Mouse (Mus musculus) hindbrain, embryonic 11.5 days (tissue): ENCODE data around the gene Sft2d1. TPM values are rescaled to one million over a fixed set of nuclear protein-coding genes. Genes with fewer than 3 reads are reported as not detected.

Experiments used
- ATAC-seq: fragments of 200-750 bp; cut with Nextera tagmentation; 2 replicates; pipeline ENCODE4 v1.8.0; 2017; ENCODE audit warnings: mild to moderate bottlenecking, moderate TSS enrichment, moderate library complexity; ENCODE audit not compliant: low FRiP score
- DNase-seq: peaks from one replicate; pipeline ENCODE4 v3.0.0-alpha.2; 2015; ENCODE audit warnings: low spot score
- H3K27ac ChIP-seq: fragments of 300-500 bp; sonication (generic); 2 replicates; pipeline ENCODE4 v1.5.1; 2014; ENCODE audit warnings: mild to moderate bottlenecking, low read depth, low read length
- H3K27me3 ChIP-seq: fragments of 300-500 bp; sonication (generic); 2 replicates; pipeline ENCODE4 v1.6.1; 2014; ENCODE audit warnings: mild to moderate bottlenecking, low read length, moderate library complexity, mixed read lengths; ENCODE audit not compliant: control insufficient read depth, insufficient read depth
- H3K36me3 ChIP-seq: fragments of 300-500 bp; sonication (generic); 2 replicates; pipeline ENCODE4 v1.6.1; 2014; ENCODE audit warnings: mild to moderate bottlenecking, low read length, moderate library complexity, mixed read lengths; ENCODE audit not compliant: control insufficient read depth, insufficient read depth
- H3K4me1 ChIP-seq: fragments of 300-500 bp; sonication (generic); replicated peaks from 2 replicates; pipeline ENCODE4 v1.6.1; 2014; ENCODE audit warnings: low read length, mixed read lengths; ENCODE audit not compliant: control insufficient read depth, insufficient read depth
- H3K4me2 ChIP-seq: fragments of 300-500 bp; sonication (generic); replicated peaks from 2 replicates; pipeline ENCODE4 v1.6.1; 2014; ENCODE audit warnings: mild to moderate bottlenecking, low read depth, low read length
- H3K4me3 ChIP-seq: fragments of 300-500 bp; sonication (generic); 2 replicates; pipeline ENCODE4 v1.5.1; 2014; ENCODE audit warnings: low read depth, low read length
- H3K9ac ChIP-seq: fragments of 300-500 bp; sonication (generic); 2 replicates; pipeline ENCODE4 v1.6.1; 2014; ENCODE audit warnings: low read depth, low read length
- H3K9me3 ChIP-seq: fragments of 300-500 bp; sonication (generic); 2 replicates; pipeline ENCODE4 v1.6.1; 2016; ENCODE audit warnings: low read length; ENCODE audit not compliant: control insufficient read depth
- WGBS: fragments of 180-500 bp; shearing (Covaris S2); extraction: QIAGEN DNeasy Blood & Tissue Kit; methylation state at CpG from one replicate; pipeline ENCODE4 v1.1.7; 2014; 5-methylcytosine and 5-hydroxymethylcytosine counted together
- polyA plus RNA-seq: library from polyadenylated mRNA; unstranded; fragments of >200 nt; fragmentation: Nextera tagmentation; extraction: Ambion mirVana; gene quantifications from 2 replicates; pipeline ENCODE4 v1.2.1, GENCODE M21; 2014

Sft2d1 gene
- polyA plus RNA-seq, 1 experiment from 2014 or later: 79.6 TPM

- Histone ChIP-seq H3K9ac (no peak overlapping the region), H3K36me3 (no peaks in the 10 kb centered on the region), H3K4me2 (no peak overlapping the region), H3K9me3 (no peaks in the 10 kb centered on the region), H3K27ac (no peak overlapping the region), H3K4me3 (no peak overlapping the region), H3K4me1 (no peaks in the 10 kb centered on the region), H3K27me3 (no peaks in the 10 kb centered on the region)
- DNase-seq: no peak
- 89% methylated on average over 9 of the region's 9 CpGs for WGBS
- no peak for ATAC-seq
These were observed 14.5 kb upstream of the Sft2d1 start for GRCm38 (mm10) chr17:8296313-8296844.

GRCm38 (mm10) chr17:8297746-8298145 is 13.2 kb upstream of the Sft2d1 start:
- Histone ChIP-seq H3K36me3 (no peaks in the 10 kb centered on the region), H3K27me3 (no peaks in the 10 kb centered on the region), H3K4me3 (no peak overlapping the region), H3K9ac (no peak overlapping the region), H3K4me2 (no peak overlapping the region), H3K9me3 (no peaks in the 10 kb centered on the region), H3K4me1 (no peaks in the 10 kb centered on the region), H3K27ac (no peak overlapping the region)
- DNase-seq (no peak), ATAC-seq (no peak)
- WGBS: 87% methylated on average over 5 of the region's 5 CpGs

DNA sequence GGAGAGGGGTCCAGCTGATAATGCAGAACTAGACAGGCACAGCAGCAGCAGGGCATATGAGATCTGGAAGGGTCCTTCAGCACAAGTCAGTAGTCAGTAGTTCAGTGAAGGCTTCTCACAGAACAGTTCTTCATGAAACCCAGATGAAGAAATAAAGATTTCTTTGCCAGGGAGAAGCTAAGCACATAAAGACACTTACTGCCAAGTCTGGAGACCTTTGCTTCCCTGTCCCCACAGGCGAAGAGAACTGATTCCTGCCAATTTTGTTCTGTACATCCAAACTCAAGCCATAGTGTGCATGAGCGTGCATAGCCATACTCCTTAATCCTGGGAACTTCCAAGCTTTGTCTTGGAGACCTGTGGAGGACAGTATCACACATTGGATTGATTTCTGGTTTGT is 12.6 kb upstream of the Sft2d1 start:
- Histone ChIP-seq H3K4me1 (no peaks in the 10 kb centered on the region), H3K4me2 (no peak overlapping the region), H3K27me3 (no peaks in the 10 kb centered on the region), H3K9me3 (no peaks in the 10 kb centered on the region), H3K36me3 (no peaks in the 10 kb centered on the region), H3K9ac (no peak overlapping the region), H3K27ac (no peak overlapping the region), H3K4me3 (no peak overlapping the region)
- no peak for ATAC-seq
- DNase-seq: no peak
- WGBS: 86% methylated on average over 2 of the region's 2 CpGs

- H3K9me3 ChIP-seq: no peaks in the 10 kb centered on the region
- no peak for ATAC-seq
These were observed 11.4 kb upstream of the Sft2d1 start for GRCm38 (mm10) chr17:8299524-8299923.

DNA sequence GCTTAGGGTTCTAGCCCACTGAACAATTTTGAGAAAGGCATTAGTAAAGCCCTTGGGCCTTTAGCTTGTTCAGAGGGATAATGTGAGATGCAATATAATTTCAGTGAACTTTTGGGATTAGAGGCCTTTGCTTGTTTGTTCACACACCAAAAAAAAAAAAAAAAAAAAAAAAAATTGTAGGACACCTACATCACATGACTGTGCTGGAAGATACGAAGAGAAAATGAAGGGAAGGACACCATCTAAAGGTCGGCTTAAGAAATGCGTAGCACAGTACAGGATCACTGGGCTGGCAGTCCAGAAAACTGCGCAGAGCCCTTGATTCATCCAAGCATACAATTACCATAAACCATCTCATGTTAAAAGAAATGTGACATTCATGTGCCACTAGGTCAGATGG is 9.4 kb upstream of the Sft2d1 start:
- DNase-seq (no peak), ATAC-seq (no peak)
- Histone ChIP-seq H3K4me2 (no peak overlapping the region), H3K27ac (no peak overlapping the region), H3K4me3 (no peak overlapping the region), H3K9ac (no peak overlapping the region), H3K27me3 (no peaks in the 10 kb centered on the region), H3K36me3 (no peaks in the 10 kb centered on the region), H3K4me1 (no peaks in the 10 kb centered on the region), H3K9me3 (no peaks in the 10 kb centered on the region)
- 91% methylated on average over 4 of the region's 4 CpGs for WGBS

More at GRCm38 (mm10) chr17:8299524-8299923, 11.4 kb upstream of the Sft2d1 start:
- Histone ChIP-seq H3K4me2 (no peak overlapping the region), H3K9ac (no peak overlapping the region), H3K4me3 (no peak overlapping the region), H3K36me3 (no peaks in the 10 kb centered on the region), H3K27me3 (no peaks in the 10 kb centered on the region), H3K27ac (no peak overlapping the region), H3K4me1 (no peaks in the 10 kb centered on the region)
- no peak for DNase-seq

DNA sequence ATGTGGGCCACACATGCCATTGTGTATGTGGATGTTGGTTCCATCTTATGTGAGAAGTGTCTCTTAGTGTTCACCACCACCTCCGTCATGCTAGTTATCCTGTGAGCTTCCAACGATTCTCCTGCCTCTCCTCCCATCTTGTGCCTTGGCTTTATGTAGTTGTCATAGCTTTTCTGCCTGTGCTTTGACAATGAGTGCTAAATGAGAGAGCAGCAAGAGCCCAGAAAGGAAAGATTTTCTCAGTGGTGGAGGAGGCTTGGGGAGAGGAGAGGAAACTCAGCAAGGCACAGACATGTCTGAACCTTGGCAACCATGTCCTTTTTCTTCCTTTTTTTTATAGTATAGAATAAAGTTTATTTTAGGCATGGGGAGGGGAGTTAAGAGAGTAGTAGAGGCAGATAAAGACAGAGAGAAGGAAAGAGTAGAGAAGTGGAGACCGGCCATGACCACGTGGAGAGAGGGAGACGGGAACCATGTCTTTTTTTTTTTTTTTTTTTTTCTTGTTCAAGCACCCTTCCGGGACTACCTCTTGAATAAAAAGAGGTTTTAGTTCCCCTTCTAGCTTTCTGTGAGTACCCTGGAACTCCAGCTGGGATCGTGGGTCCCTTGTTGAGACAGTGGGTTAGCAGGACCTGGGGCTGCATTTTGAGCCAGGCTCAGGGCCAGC is 8.0 kb upstream of the Sft2d1 start:
- WGBS: 77% methylated on average over 7 of the region's 7 CpGs

GRCm38 (mm10) chr17:8303671-8304070 is 7.2 kb upstream of the Sft2d1 start:
- no peak overlapping the region for H3K27ac ChIP-seq
- 69% methylated on average over 5 of the region's 5 CpGs for WGBS
- no peak overlapping the region for H3K4me2 ChIP-seq
- H3K4me1 ChIP-seq: no peaks in the 10 kb centered on the region
- no peaks in the 10 kb centered on the region for H3K27me3 ChIP-seq
- H3K4me3 ChIP-seq: no peak overlapping the region
- H3K36me3 ChIP-seq: no peaks in the 10 kb centered on the region
- H3K9me3 ChIP-seq: no peaks in the 10 kb centered on the region
- no peak for ATAC-seq
- no peak for DNase-seq
- no peak overlapping the region for H3K9ac ChIP-seq

More for the DNA sequence above, 8.0 kb upstream of the Sft2d1 start:
- no peaks in the 10 kb centered on the region for H3K9me3 ChIP-seq
- H3K36me3 ChIP-seq: no peaks in the 10 kb centered on the region
- DNase-seq: no peak
- no peak overlapping the region for H3K27ac ChIP-seq
- no peak for ATAC-seq
- no peaks in the 10 kb centered on the region for H3K27me3 ChIP-seq
- H3K4me2 ChIP-seq: no peak overlapping the region
- no peak overlapping the region for H3K9ac ChIP-seq
- no peaks in the 10 kb centered on the region for H3K4me1 ChIP-seq
- H3K4me3 ChIP-seq: no peak overlapping the region

DNA sequence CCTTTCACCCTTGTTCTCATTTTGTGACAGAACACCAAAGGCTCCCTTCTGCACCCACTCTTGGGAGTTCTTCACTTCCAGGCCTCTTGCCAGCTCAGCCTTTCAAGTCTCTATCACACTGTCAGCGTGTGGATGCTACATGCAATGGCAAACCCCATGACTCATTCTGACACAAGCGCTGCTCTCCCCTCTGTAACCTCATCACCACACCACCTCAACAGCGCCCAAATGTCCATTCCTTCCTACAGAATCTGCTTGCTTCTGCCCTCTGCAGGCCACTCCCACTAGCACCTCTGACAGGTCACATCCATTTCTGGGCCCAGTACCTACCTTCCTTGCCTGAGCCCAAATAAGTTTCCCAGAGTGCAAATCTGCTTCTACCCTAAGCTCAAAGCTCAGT is 5.1 kb upstream of the Sft2d1 start:
- ATAC-seq (no peak), DNase-seq (no peak)
- Histone ChIP-seq H3K4me3 (no peak overlapping the region), H3K4me1 (no peaks in the 10 kb centered on the region), H3K27me3 (no peaks in the 10 kb centered on the region), H3K27ac (no peak overlapping the region), H3K36me3 (no peaks in the 10 kb centered on the region), H3K9me3 (no peaks in the 10 kb centered on the region), H3K4me2 (no peak overlapping the region), H3K9ac (no peak overlapping the region)
- WGBS: 21% methylated on average over 3 of the region's 3 CpGs

GRCm38 (mm10) chr17:8311751-8312150 is 849 bp downstream of the Sft2d1 start:
- DNase-seq (no peak), ATAC-seq (no peak)
- Histone ChIP-seq H3K4me2 (peak overlapping the region; percentile 42), H3K9ac (no peak overlapping the region), H3K4me1 (no peaks in the 10 kb centered on the region), H3K36me3 (no peaks in the 10 kb centered on the region), H3K4me3 (peak overlapping the region; percentile 84), H3K27ac (no peak overlapping the region), H3K27me3 (no peaks in the 10 kb centered on the region), H3K9me3 (no peaks in the 10 kb centered on the region)
- 54% methylated on average over 3 of the region's 3 CpGs for WGBS
